Mouse (Mus musculus) sigmoid colon, adult 10 weeks (tissue): ENCODE data around the gene Zscan29. TPM values are rescaled to one million over a fixed set of nuclear protein-coding genes. Genes with fewer than 3 reads are reported as not detected.

Experiments used
- polyA plus RNA-seq: library from polyadenylated mRNA; stranded (reverse); fragments of 350-450 nt; fragmentation: Illumina TruSeq; extraction: RNeasy Lipid Tissue Mini Kit (QIAGEN cat#74804); gene quantifications from one replicate; pipeline ENCODE4 v1.2.3, GENCODE M21; 2014; ENCODE audit warnings: low read depth, low replicate concordance

Gene Zscan29
- 27.1 TPM for polyA plus RNA-seq

DNA sequence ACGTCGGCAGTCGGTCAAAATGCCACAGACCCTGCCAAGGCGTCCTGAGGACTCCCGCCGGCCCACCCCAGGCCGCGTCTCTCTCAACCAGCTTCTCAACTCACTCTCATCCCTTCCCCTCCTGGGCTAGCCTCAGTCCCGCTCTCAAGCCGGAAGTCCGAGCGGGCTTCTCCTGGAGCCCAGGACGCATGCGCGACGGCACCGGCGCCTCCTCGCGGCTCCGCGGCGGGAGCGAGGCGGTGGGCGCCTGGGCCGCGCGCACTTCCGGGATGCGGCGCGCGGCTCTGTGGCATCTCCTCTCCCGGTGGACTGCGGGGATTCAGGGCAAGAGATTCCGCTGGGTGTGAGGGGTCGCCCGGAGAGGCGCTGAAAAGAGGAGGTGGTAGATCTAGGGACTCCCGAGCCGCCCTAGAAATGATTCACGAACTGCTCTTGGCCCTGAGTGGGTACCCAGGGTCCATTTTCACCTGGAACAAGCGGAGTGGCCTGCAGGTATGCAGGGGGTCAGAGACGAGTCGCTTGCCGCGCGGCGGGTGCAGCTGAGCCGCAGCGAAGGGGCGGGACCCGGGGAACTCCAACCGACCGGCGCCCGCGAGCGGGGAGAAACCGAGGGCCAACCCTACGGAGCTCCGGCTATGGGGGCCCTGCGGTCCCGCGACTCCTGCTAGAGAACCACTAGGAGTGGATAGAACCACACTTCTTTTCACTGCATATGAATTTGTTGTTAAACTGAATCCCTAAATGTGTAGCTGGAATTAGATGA lies at the start of gene Zscan29:
Zscan29 (minus strand) TSS at position 146 of the 763 bp plus-strand sequence.

DNA sequence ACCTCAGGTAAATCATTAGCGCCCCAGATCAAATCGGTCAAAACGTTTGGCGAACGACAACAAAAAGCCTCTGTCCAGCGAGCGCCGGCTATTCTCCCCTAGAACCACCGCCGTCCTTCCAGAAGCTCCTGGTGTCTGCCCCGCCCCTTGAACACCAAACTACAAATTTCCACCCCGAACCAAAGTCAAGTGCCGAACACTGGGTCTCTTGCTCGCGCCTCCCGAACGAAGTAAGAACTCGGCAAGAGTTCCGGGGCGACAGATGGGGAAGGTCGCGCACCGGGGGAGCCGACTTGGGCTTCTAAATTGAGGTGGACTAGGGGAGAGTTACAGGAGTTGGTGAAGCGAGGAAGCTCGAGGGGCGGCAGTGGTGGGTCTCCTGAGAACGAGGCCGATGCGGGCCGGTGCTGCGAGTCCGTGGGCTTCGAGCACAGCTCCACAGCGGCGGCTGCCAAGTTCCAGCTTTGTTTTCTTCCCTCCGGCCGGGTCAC lies 399 bp downstream of the Zscan29 start, which contains the start of gene Tubgcp4:
Tubgcp4 (plus strand) TSS at position 174 of the 491 bp plus-strand sequence.

DNA sequence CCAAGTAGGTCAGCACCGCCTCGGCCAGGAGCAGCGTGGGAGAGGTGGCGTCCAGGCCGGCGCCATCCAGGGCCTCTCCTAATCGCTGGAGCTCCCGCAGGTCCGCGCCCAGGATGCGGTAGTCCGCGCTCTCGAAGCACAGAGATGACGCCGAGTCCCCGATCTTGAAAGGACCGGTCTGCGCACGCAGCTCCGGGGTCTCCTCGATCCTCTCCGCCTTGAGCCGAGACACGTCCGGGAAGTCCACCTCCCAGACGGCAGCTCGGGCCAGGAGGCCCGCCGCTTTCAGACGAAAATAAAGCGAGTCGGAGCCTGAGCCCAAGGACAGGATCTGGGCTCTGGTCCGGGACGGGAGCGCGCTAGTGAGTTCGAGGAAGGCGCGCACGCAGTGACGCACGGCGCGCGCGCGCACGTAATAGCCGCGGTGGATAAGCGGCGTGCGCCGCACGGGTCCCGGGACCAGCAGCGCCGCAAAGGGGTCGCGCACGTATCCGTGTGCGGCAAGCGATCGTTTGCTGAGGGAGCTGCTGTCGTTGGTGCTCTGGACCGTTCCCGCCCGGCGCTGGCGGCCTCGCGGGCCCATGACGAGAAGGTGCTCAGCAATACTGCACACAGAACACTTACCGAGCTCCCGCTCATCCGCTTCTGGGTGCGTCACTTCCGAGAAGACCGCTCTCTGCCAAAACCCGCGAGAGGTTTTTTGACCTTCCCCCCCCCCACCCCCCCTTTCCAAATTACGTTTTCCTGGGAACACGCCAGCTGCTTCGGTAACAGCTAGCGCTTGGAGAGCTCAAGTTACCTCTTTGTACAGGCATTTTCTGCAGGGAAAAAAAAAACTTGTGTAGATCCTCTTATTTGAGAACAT lies 30.7 kb downstream of the Zscan29 start, which contains the start of the genes Adal and Lcmt2:
Adal (plus strand) TSS at position 411 of the 865 bp plus-strand sequence.
Lcmt2 (minus strand) TSS at position 636 of the 865 bp plus-strand sequence.

DNA sequence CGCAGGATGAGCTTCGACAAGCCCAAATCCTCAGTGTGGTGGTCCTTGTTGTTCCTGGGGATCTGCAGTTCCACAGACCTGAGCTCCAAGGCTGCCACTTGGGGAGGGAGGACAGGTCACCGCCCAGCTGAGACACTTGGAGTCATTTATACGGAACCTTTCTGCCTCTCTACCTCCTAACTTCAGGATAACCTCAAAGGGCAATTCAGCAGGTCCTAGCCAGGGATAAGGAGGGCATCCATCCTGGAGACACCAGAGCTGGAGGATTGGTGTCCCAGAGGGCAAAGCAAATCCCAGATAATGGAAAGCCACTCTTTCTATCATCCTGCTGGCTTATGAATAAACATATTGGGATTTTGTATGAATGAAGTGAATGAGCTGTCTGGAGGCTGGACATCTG lies 61.2 kb downstream of the Zscan29 start, which contains the start of gene Tgm7:
Tgm7 (minus strand) TSS at position 101 of the 400 bp plus-strand sequence.

Other genes starting within 250 kb of the Zscan29 start
- gene Ubr1, start 200.4 kb downstream of the Zscan29 start, polyA plus RNA-seq, result 39.2 TPM
- 49.5 TPM for gene Tmem62, start 194.1 kb downstream of the Zscan29 start, polyA plus RNA-seq
- gene Ccndbp1, start 162.7 kb downstream of the Zscan29 start, polyA plus RNA-seq, result 59.6 TPM
- gene Epb42, start 134.1 kb downstream of the Zscan29 start, polyA plus RNA-seq, result not detected
- 0.41 TPM for gene Tgm5, start 85.3 kb downstream of the Zscan29 start, polyA plus RNA-seq
- 0.19 TPM for gene Tgm7, start 61.3 kb downstream of the Zscan29 start, polyA plus RNA-seq
- 23.8 TPM for gene Adal, start 30.7 kb downstream of the Zscan29 start, polyA plus RNA-seq
- gene Lcmt2, start 30.5 kb downstream of the Zscan29 start, polyA plus RNA-seq, result 4.4 TPM
- 121 TPM for gene Tubgcp4, start 471 bp downstream of the Zscan29 start, polyA plus RNA-seq
- 15.0 TPM for gene Trp53bp1, start 100.3 kb upstream of the Zscan29 start, polyA plus RNA-seq
- gene Map1a, start 118.5 kb upstream of the Zscan29 start, polyA plus RNA-seq, result 0.88 TPM
- 34.6 TPM for gene Ppip5k1, start 184.3 kb upstream of the Zscan29 start, polyA plus RNA-seq
- gene Ckmt1, start 186.6 kb upstream of the Zscan29 start, polyA plus RNA-seq, result 524 TPM
- not detected for gene Strc, start 216.0 kb upstream of the Zscan29 start, polyA plus RNA-seq
- gene Pdia3, start 242.7 kb upstream of the Zscan29 start, polyA plus RNA-seq, result 1,508 TPM
- gene Catsper2, start 242.7 kb upstream of the Zscan29 start, polyA plus RNA-seq, result 2.7 TPM